Mouse (Mus musculus) MEL (cell line): Measurements from ENCODE around the gene Rabep1. TPM values are rescaled to one million over a fixed set of nuclear protein-coding genes. Genes with fewer than 3 reads are reported as not detected.

ENCODE experiments used
- DNase-seq: peaks from one replicate; pipeline ENCODE4 v3.0.0; 2011; ENCODE audit warnings: low read depth, low spot score
- H3K27ac ChIP-seq: 2 replicates; pipeline ENCODE4 v1.5.1; 2012; ENCODE audit warnings: low read depth, mild to moderate bottlenecking, control low read depth, low read length, moderate library complexity; ENCODE audit not compliant: control insufficient read depth
- H3K27me3 ChIP-seq, 2 experiments: fragments of 150-350 bp in 1 of 2; sonication (generic) in 1 of 2; 2 replicates each; pipeline ENCODE4 v1.6.1; 2012; ENCODE audit warnings: low read length in 2 of 2, mild to moderate bottlenecking in 2 of 2, improper control_type of control experiment in 1 of 2, moderate library complexity in 1 of 2; ENCODE audit not compliant: insufficient read depth in 2 of 2, control insufficient read depth in 1 of 2
- H3K36me3 ChIP-seq, 2 experiments: 2 replicates each; pipeline ENCODE4 v1.6.1; 2012 to 2014; ENCODE audit warnings: low read length in 2 of 2, improper control_type of control experiment in 1 of 2, inconsistent platforms in 1 of 2, mild to moderate bottlenecking in 1 of 2; ENCODE audit not compliant: insufficient read depth in 2 of 2, control insufficient read depth in 1 of 2
- H3K4me1 ChIP-seq, 2 experiments: fragments of 150-350 bp in 1 of 2; sonication (generic) in 1 of 2; 2 replicates each; pipeline ENCODE4 v1.6.1; 2012; ENCODE audit warnings: low read length in 2 of 2, improper control_type of control experiment in 1 of 2, mild to moderate bottlenecking in 1 of 2; ENCODE audit not compliant: insufficient read depth in 2 of 2, control insufficient read depth in 1 of 2
- H3K4me3 ChIP-seq, 2 experiments: fragments of 150-350 bp in 1 of 2; sonication (generic) in 1 of 2; 2 replicates each; pipeline ENCODE4 v1.5.1; 2012; ENCODE audit warnings: low read depth in 2 of 2, low read length in 2 of 2, mild to moderate bottlenecking in 2 of 2, moderate library complexity in 2 of 2, control low read depth in 1 of 2, improper control_type of control experiment in 1 of 2; ENCODE audit not compliant: control insufficient read depth in 1 of 2, insufficient read depth in 1 of 2
- H3K79me2 ChIP-seq: 2 replicates; pipeline ENCODE4 v1.6.1; 2012; ENCODE audit warnings: mild to moderate bottlenecking, low read length, moderate library complexity; ENCODE audit not compliant: control insufficient read depth, poor library complexity, insufficient read depth
- H3K9ac ChIP-seq: 2 replicates; pipeline ENCODE4 v1.6.1; 2012; ENCODE audit warnings: low read depth, mild to moderate bottlenecking, control low read depth, low read length, moderate library complexity; ENCODE audit not compliant: control insufficient read depth, poor library complexity, severe bottlenecking
- H3K9me3 ChIP-seq: fragments of 150-350 bp; sonication (generic); replicated peaks from 2 replicates; pipeline ENCODE4 v1.6.1; 2012; ENCODE audit warnings: mild to moderate bottlenecking, low read length, improper control_type of control experiment, moderate library complexity; ENCODE audit not compliant: insufficient read depth
- BHLHE40 ChIP-seq: IDR thresholded peaks from 2 replicates; pipeline ENCODE4 v1.6.1; 2012; ENCODE audit warnings: low read depth, mild to moderate bottlenecking, inconsistent platforms, low read length, improper control_type of control experiment, borderline replicate concordance
- E2F4 ChIP-seq: IDR thresholded peaks from 2 replicates; pipeline ENCODE4 v1.6.1; 2011; ENCODE audit warnings: low read depth, low read length, improper control_type of control experiment, borderline replicate concordance
- EP300 ChIP-seq, 2 experiments: IDR thresholded peaks; 2 replicates each; pipeline ENCODE4 v1.6.1; 2011; ENCODE audit warnings: improper control_type of control experiment in 2 of 2, low read length in 2 of 2, low read depth in 1 of 2, mild to moderate bottlenecking in 1 of 2
- ETS1 ChIP-seq: IDR thresholded peaks from 2 replicates; pipeline ENCODE4 v1.6.1; 2012; ENCODE audit warnings: low read depth, mild to moderate bottlenecking, inconsistent platforms, low read length, improper control_type of control experiment, moderate library complexity
- GATA1 ChIP-seq: IDR thresholded peaks from 2 replicates; pipeline ENCODE4 v1.6.1; 2011; ENCODE audit warnings: low read depth, low read length, improper control_type of control experiment
- KAT2A ChIP-seq: conservative IDR thresholded peaks from 2 replicates; pipeline ENCODE4 v1.6.1; 2012; ENCODE audit warnings: low read depth, low read length, improper control_type of control experiment, inconsistent platforms
- MAFK ChIP-seq: IDR thresholded peaks from 2 replicates; pipeline ENCODE4 v1.6.1; 2011; ENCODE audit warnings: low read depth, mild to moderate bottlenecking, low read length, improper control_type of control experiment, borderline replicate concordance
- MAZ ChIP-seq: IDR thresholded peaks from 2 replicates; pipeline ENCODE4 v1.6.1; 2012; ENCODE audit warnings: low read depth, mild to moderate bottlenecking, inconsistent platforms, low read length, improper control_type of control experiment
- MEF2A ChIP-seq: IDR thresholded peaks from 2 replicates; pipeline ENCODE4 v1.6.1; 2014; ENCODE audit warnings: low read depth, mild to moderate bottlenecking, inconsistent platforms, low read length, improper control_type of control experiment; ENCODE audit not compliant: poor library complexity, insufficient replicate concordance, severe bottlenecking; ENCODE audit errors: extremely low read depth
- MYB ChIP-seq: IDR thresholded peaks from 2 replicates; pipeline ENCODE4 v1.6.1; 2011; ENCODE audit warnings: mild to moderate bottlenecking, low read depth, low read length, improper control_type of control experiment
- NELFE ChIP-seq: IDR thresholded peaks from 2 replicates; pipeline ENCODE4 v1.6.1; 2011; ENCODE audit warnings: low read depth, low read length, improper control_type of control experiment
- TAL1 ChIP-seq: IDR thresholded peaks from 2 replicates; pipeline ENCODE4 v1.6.1; 2012; ENCODE audit warnings: mild to moderate bottlenecking, inconsistent platforms, low read length, moderate library complexity, mixed read lengths
- USF1 ChIP-seq: IDR thresholded peaks from 2 replicates; pipeline ENCODE4 v1.6.1; 2014; ENCODE audit warnings: low read depth, mild to moderate bottlenecking, inconsistent platforms, low read length, improper control_type of control experiment, moderate library complexity
- ZKSCAN1 ChIP-seq: IDR thresholded peaks from 2 replicates; pipeline ENCODE4 v1.6.1; 2012; ENCODE audit warnings: low read depth, mild to moderate bottlenecking, inconsistent platforms, low read length, improper control_type of control experiment, moderate library complexity
- ZNF384 ChIP-seq: IDR thresholded peaks from 2 replicates; pipeline ENCODE4 v1.6.1; 2012; ENCODE audit warnings: low read depth, mild to moderate bottlenecking, inconsistent platforms, low read length, improper control_type of control experiment
- polyA plus RNA-seq, 2 experiments: library from polyadenylated mRNA; stranded (reverse) in 1 of 2; unstranded in 1 of 2; fragments of >175 nt in 1 of 2; fragments of >200 nt in 1 of 2; gene quantifications; 2 replicates each; pipeline versions ENCODE4 v1.2.1 to v1.2.4; 2012; ENCODE audit warnings: low replicate concordance in 2 of 2, low read depth in 1 of 2; ENCODE audit not compliant: insufficient read length in 2 of 2, insufficient read depth in 1 of 2, missing spikeins in 1 of 2
- total RNA-seq: library from RNA; depleted of rRNA; stranded (reverse); fragments of 300-350 nt; gene quantifications from 2 replicates; pipeline ENCODE4 v1.2.3, GENCODE M21; 2012

Rabep1 gene
- total and polyA plus RNA-seq, 3 experiments = 24.2 to 72.2 (median 34.3) TPM

DNA sequence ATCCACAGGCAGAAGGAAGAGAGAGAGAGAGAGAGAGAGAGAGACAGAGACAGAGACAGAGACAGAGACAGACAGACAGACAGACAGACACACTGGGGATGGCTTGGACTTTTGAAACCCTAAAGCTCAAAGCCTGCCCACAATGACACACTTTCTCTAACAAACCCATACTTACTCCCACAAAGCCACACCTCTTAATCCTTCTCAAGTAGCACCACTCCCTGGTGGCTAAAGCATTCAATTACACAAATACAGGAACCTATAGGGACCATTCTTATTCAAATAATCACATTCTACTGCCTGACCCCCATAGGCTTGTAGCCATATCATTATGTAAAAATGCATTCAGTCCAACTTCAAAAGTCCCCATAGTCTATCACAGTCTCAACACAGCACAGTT, 11.2 kb upstream of the Rabep1 start:
- Histone ChIP-seq H3K4me1 (peaks cover 0 to under 1% of the 10 kb centered on the region in 2 experiments; a peak in 1 of 4 replicates), H3K27me3 (peaks cover 0 to 10% of the 10 kb centered on the region in 2 experiments; a peak in 3 of 4 replicates), H3K9ac (no peak overlapping the region)

DNA sequence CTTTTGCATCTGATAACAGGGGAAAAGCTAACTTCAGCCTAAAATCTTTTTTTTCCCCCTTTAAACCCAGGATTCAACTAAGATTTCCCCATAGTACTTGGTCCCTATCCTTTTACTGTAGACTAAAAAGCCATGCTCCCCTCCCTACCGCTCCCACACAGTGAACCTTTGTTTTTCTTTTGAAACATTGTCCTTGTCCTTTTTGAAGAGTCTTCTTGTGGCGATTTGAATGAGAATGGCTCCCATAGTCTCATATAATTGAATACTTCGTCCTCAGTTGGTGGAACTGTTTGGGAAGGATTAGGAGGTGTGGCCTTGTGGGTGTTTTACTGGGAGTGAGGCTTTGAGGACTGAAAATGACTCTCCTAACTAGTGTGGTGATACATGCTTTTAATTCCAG, 10.7 kb upstream of the Rabep1 start:
- Histone ChIP-seq H3K9me3 (no peaks in the 10 kb centered on the region), H3K4me1 (peaks cover 0 to 2% of the 10 kb centered on the region in 2 experiments; a peak in 1 of 4 replicates), H3K36me3 (no peaks in the 10 kb centered on the region), H3K79me2 (no peaks in the 10 kb centered on the region), H3K27me3 (peaks cover 3 to 11% of the 10 kb centered on the region in 2 experiments), H3K9ac (no peak overlapping the region), H3K4me3 (no peak overlapping the region), H3K27ac (no peak overlapping the region)
- no peak for TF ChIP-seq EP300 (IDR thresholded peaks at IDR 0.05; ENCODE audit: low read depth in 1 of 2, low read length in 2 of 2)
- no peak for TF ChIP-seq ZNF384
- TF ChIP-seq MYB = no peak
- no peak for TF ChIP-seq USF1
- TF ChIP-seq BHLHE40 = no peak
- TF ChIP-seq MAZ = no peak
- no peak for TF ChIP-seq MEF2A
- TF ChIP-seq ZKSCAN1 = no peak
- no peak for TF ChIP-seq KAT2A
- TF ChIP-seq E2F4 = no peak
- no peak for TF ChIP-seq MAFK
- no peak for TF ChIP-seq GATA1
- TF ChIP-seq NELFE = no peak
- TF ChIP-seq TAL1 = no peak
- DNase-seq = no peak

More for the DNA sequence above, 11.2 kb upstream of the Rabep1 start:
- Histone ChIP-seq H3K27ac (no peak overlapping the region), H3K4me3 (no peak overlapping the region), H3K79me2 (no peaks in the 10 kb centered on the region), H3K9me3 (no peaks in the 10 kb centered on the region), H3K36me3 (no peaks in the 10 kb centered on the region)
- TF ChIP-seq BHLHE40 (no peak), ETS1 (no peak), E2F4 (no peak), TAL1 (no peak)
- no peak for DNase-seq

DNA sequence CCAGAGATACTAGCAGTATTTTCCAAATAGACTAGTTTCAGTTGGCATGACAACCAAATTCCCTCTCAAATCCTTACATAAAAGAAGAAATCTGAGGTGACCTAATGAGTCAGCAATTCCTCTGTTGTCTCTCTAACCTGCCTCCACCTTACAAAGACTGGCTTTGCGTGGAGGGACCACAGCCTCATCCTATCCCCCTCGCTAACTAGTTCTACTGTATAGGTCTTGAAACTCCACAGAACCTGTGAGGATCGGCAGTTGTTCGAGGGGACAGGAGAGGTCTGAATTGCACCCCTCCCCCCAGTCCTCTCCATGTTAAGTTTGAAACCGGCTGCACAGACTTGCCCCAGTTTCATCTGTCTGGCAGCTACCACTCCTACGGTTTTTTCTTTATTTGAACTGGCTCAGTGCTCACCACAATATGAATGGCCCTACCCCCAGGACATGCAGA, 9.2 kb upstream of the Rabep1 start:
- no peak for TF ChIP-seq NELFE
- Histone ChIP-seq H3K9me3 (no peaks in the 10 kb centered on the region), H3K79me2 (no peaks in the 10 kb centered on the region), H3K36me3 (no peaks in the 10 kb centered on the region), H3K27ac (no peak overlapping the region), H3K9ac (no peak overlapping the region), H3K4me3 (no peak overlapping the region), H3K4me1 (peaks cover 0 to 2% of the 10 kb centered on the region in 2 experiments; a peak in 1 of 4 replicates), H3K27me3 (peaks cover 3 to 8% of the 10 kb centered on the region in 2 experiments)
- no peak for DNase-seq
